Mouse (Mus musculus) E14TG2a.4 (cell line): ENCODE results near the gene Hadhb.
"Not testable (repeated sequence)": the region's sequence is repeated elsewhere in the genome, so short reads cannot be mapped to it uniquely, and the experiment has no call there.

Experiments used
- H3K27me3 ChIP-seq: 2 replicates; pipeline ENCODE4 v1.6.1; 2014; ENCODE audit warnings: low read length, control low read depth; ENCODE audit not compliant: insufficient read depth
- H3K36me3 ChIP-seq: 2 replicates; pipeline ENCODE4 v1.6.1; 2014; ENCODE audit warnings: low read length, control low read depth; ENCODE audit not compliant: insufficient read depth
- H3K4me1 ChIP-seq: replicated peaks from 2 replicates; pipeline ENCODE4 v1.6.1; 2014; ENCODE audit warnings: low read depth, low read length, control low read depth
- H3K4me3 ChIP-seq: replicated peaks from 2 replicates; pipeline ENCODE4 v1.5.1; 2014; ENCODE audit warnings: mild to moderate bottlenecking, low read length
- H3K9me3 ChIP-seq: 2 replicates; pipeline ENCODE4 v1.6.1; 2014; ENCODE audit warnings: low read length, control low read depth
- CTCF ChIP-seq: conservative IDR thresholded peaks from 2 replicates; pipeline ENCODE4 v1.5.1; 2014; ENCODE audit warnings: low read length
- NANOG ChIP-seq: IDR thresholded peaks from 2 replicates; pipeline ENCODE4 v1.6.1; 2014; ENCODE audit warnings: borderline replicate concordance, low read length, mixed read lengths
- POU5F1 ChIP-seq: IDR thresholded peaks from 2 replicates; pipeline ENCODE4 v1.6.1; 2014; ENCODE audit warnings: low read length, borderline replicate concordance

Gene Hadhb

DNA sequence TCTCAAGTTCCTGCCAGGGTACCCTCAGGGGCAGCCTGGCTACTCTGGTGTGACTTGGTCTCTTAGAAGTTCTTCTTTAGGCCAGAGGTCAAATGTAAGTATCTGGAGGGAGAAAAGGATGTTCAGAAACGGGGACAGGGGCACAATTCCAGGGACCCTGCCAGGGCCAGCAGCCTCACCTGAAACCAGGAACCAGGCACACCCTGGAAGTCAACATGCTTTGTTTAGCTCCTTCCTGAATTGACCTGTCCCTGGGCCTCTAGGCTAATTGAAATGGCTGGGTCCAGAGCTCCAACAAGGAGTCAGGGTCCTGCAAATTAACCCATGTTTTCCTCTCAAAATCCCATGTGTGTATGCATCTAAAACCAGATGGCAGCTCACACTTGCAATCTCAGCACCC, 49.4 kb downstream of the Hadhb start:
- peaks cover 2% of the 10 kb centered on the region; the same call in 1 of the 2 replicates for H3K27me3 ChIP-seq
- no peaks in the 10 kb centered on the region for H3K36me3 ChIP-seq
- TF ChIP-seq CTCF (no peak), NANOG (no peak), POU5F1 (no peak)
- H3K4me3 ChIP-seq: no peak overlapping the region
- H3K4me1 ChIP-seq: peaks cover 28% of the 10 kb centered on the region
- no peaks in the 10 kb centered on the region for H3K9me3 ChIP-seq

DNA sequence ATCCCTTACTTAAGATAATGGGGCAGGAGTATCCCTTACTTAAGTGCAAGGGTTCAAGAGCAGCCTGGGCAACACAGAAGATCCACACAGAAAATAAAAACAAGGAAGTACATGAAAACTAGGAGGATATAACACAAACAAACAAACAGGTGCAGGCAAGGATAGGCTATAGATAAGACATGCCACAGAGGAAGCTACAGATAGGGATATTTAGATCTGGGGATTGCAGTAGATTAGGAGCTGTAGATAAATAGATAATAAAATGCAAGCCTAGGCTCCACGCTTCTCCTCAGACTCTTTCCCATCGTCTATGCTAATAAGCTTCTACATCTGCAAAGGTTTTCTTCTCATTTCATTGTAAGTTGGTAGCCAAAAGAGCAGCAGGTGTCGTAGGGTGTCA, 50.0 kb downstream of the Hadhb start:
- H3K36me3 ChIP-seq: no peaks in the 10 kb centered on the region
- H3K4me3 ChIP-seq: no peak overlapping the region
- H3K27me3 ChIP-seq: peaks cover 2% of the 10 kb centered on the region; the same call in 1 of the 2 replicates
- peaks cover 28% of the 10 kb centered on the region for H3K4me1 ChIP-seq
- TF ChIP-seq NANOG (no peak), POU5F1 (no peak), CTCF (no peak)
- no peaks in the 10 kb centered on the region for H3K9me3 ChIP-seq

DNA sequence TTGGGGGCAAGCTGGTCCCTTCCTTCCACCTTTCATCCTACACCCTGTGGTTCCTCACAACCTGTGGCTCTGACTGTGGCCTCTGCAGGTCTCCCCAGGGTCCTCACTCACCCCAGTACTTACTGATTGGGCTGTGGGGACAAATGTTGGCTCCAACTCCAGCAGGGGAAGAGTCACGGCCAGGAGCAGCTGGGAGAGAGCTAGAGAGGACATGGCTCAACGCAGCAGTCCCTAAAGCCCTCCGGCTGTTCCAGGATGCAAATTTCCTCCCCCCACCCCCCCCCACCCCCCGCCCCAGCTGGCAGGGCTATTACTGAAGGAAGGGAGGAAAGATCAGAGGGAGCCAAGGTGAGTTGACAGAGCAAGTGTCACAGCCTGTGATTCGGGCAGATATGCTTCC, 50.4 kb downstream of the Hadhb start, which contains the start of gene Adgrf3:
Gene Adgrf3 (minus strand): TSS at position 230 of the 400 bp plus-strand sequence.
- Histone ChIP-seq H3K27me3 (peaks cover 2% of the 10 kb centered on the region; the same call in 1 of the 2 replicates), H3K9me3 (no peaks in the 10 kb centered on the region), H3K4me3 (no peak within 1 kb of the TSS; the same call in 1 of the 2 replicates), H3K4me1 (peaks cover 28% of the 10 kb centered on the region), H3K36me3 (no peaks in the 10 kb centered on the region)
- no peak for TF ChIP-seq CTCF
- TF ChIP-seq NANOG: no peak
- no peak for TF ChIP-seq POU5F1

DNA sequence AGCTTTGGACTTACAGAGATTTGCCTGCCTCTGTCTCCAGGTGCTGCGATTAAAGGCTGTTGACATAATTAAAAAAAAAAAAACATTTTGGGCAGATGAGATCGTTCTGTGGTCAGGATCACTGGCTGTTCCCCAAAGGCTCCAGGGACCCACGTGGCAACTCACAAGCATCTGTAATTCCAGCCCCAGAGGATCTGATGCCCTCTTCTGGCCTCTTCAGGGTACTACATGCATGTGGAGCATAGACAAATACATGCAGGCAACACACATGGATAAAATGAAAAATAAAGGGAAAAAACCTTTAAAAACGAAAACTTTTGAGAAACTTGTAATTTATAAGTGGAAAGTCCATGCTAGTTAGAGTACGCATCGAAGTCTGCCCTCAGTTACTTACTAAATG, 52.2 kb downstream of the Hadhb start:
- TF ChIP-seq POU5F1 (no peak), CTCF (peak; percentile 94)
- peaks cover 2% of the 10 kb centered on the region; the same call in 1 of the 2 replicates for H3K27me3 ChIP-seq

DNA sequence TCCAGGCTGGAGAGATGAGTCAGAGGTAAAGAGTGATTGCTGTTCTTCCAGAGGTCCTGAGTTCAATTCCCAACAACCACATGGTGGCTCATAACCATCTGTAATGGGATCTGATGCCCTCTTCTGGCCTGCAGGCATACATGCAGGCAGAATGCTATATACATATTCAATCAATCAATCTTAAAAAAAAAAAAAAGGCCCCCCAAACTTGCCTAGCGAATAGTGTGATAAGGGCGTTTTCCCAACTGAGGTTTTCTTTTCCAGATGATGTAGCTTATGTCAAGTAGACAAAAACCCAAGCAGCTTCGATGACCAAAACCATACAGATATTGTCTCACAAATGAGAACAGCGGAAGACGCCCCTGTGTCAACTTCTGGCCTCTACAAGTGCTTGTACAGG, 55.7 kb downstream of the Hadhb start:
- H3K4me1 ChIP-seq, H3K36me3 ChIP-seq, H3K4me3 ChIP-seq, H3K9me3 ChIP-seq, H3K27me3 ChIP-seq: not testable (repeated sequence)

More for the DNA sequence above, 52.2 kb downstream of the Hadhb start:
- H3K4me3 ChIP-seq: no peak overlapping the region
- no peaks in the 10 kb centered on the region for H3K9me3 ChIP-seq
- no peaks in the 10 kb centered on the region for H3K36me3 ChIP-seq
- H3K4me1 ChIP-seq: peaks cover 25% of the 10 kb centered on the region

DNA sequence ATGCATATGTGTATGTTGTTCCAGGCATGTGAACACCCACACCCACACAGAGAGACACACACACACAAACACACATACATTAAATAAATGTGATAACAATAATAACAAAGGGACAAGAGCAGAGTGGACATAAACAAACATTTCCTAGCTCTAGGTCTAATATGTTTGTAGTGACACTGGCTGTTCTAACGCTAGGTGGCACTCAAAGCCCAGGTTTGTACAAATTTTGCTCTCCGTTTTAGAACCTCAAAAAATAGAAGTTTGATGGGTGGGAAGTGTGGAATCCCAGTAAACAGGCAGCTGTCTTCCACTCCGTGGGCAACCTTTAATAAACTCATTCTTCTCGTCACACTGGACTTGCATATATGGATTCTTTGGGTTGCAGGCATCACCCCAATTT, 59.8 kb downstream of the Hadhb start:
- H3K4me1 ChIP-seq: no peaks in the 10 kb centered on the region
- no peak overlapping the region for H3K4me3 ChIP-seq
- TF ChIP-seq CTCF (peak; percentile 40), POU5F1 (no peak)
- H3K27me3 ChIP-seq: peaks cover 6% of the 10 kb centered on the region; the same call in 1 of the 2 replicates
- peaks cover 5% of the 10 kb centered on the region for H3K9me3 ChIP-seq
- H3K36me3 ChIP-seq: no peaks in the 10 kb centered on the region

DNA sequence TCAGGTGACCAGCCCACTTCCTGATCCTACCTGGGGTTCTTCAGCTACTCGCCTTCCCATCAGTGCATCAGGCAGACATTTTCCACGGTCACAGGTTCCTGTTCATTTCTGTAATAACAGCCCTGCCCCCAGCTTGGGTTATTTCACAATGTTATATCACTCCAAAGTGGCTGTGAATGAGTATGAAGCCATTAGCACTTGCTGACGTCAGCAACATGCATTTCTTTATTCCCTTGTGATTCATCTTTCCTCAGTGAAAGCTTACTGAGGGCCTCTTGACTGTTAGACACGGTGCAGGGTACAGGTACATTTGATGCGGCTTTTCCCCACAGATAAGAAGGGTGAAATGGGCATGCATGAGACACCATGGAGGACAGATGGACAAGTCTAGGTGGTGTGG, 60.9 kb downstream of the Hadhb start:
- peaks cover 16% of the 10 kb centered on the region for H3K9me3 ChIP-seq
- TF ChIP-seq NANOG (no peak), CTCF (no peak)
- H3K36me3 ChIP-seq: no peaks in the 10 kb centered on the region
- no peaks in the 10 kb centered on the region for H3K4me1 ChIP-seq
- H3K27me3 ChIP-seq: peaks cover 6% of the 10 kb centered on the region; the same call in 1 of the 2 replicates
- H3K4me3 ChIP-seq: no peak overlapping the region

DNA sequence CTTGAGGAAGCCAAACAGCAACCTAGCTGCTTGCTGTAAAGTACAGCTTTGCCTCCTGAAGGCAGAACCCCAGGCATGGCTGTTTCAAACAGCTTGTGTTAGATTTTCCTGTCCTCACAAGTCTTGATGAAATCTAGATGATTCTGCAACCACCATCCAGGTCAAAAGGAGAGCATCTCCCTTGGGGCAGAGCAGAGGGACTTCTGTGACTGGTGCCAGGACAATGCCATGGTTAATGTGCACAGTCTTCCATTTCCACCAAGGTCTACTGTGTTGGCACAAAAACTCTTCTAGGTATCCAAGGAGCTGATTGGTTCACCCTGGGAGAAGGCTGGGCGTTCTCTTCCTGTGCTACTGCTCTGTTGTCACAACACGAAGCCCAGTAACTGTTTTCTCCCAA, 64.7 kb downstream of the Hadhb start:
- Histone ChIP-seq H3K27me3 (peaks cover 6% of the 10 kb centered on the region; the same call in 1 of the 2 replicates), H3K4me1 (no peaks in the 10 kb centered on the region), H3K4me3 (no peak overlapping the region), H3K9me3 (peaks cover 36% of the 10 kb centered on the region), H3K36me3 (no peaks in the 10 kb centered on the region)
- TF ChIP-seq NANOG: no peak
- no peak for TF ChIP-seq POU5F1

DNA sequence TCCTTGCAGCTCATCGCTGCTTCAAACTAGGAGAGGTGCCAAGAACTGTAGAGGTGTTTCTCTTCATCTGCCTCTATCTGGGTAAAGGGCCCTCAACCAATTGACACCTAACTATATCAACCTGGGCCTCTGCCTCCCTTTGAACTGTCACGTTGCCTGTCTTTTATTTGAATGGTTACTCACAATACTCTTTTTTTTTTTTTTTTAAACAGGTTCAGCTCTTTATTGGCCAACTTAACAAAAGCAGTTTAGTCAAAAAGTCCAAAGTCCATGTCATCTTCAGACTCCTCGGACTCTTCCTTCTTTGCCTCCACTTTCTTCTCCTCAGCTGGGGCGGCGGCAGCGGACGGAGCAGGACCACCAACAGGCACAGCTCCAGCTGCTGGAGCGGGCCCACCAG, 65.6 kb downstream of the Hadhb start:
- Histone ChIP-seq H3K4me1 (no peaks in the 10 kb centered on the region), H3K27me3 (peaks cover 5% of the 10 kb centered on the region; the same call in 1 of the 2 replicates), H3K4me3 (no peak overlapping the region), H3K36me3 (no peaks in the 10 kb centered on the region), H3K9me3 (peaks cover 36% of the 10 kb centered on the region)
- TF ChIP-seq POU5F1 (no peak), CTCF (no peak), NANOG (no peak)
